Mouse (Mus musculus): Measurements from ENCODE around the gene Rnf167. TPM values are rescaled to one million over a fixed set of nuclear protein-coding genes. Genes with fewer than 3 reads are reported as not detected.

The Rnf167 gene
- polyA plus RNA-seq, 1 experiment from 2014 or later = 114 TPM

DNA sequence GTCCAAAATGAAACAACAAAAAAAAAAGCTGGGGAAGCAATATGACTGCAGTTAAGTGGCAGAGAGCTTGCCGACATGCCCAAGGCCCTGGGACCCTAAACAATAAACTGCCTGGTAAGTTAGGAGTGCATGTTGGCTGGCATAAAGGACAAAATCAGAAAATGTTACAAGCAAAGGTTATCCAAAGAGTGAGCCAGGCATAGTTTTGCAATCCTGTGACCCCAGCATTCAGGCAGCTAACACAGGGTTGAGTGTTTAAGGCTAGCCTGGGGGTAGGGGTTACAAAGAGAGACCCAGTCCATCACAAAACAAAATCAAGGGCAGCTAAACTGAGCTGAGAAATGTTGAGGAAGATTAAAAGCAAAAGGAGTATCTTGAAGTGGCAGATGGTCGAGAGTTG is 52.0 kb downstream of the Rnf167 start:
- Histone ChIP-seq H3K27me3 (replicated peaks; ENCODE audit: control insufficient read depth, insufficient read depth, low read length) (peaks cover 8% of the 10 kb centered on the region; the same call in 1 of the 2 replicates), H3K4me1 (replicated peaks; ENCODE audit: control insufficient read depth, insufficient read depth, low read length) (peaks cover 10% of the 10 kb centered on the region; the same call in 1 of the 2 replicates), H3K4me2 (peak overlapping the region; percentile 93), H3K9me3 (ENCODE audit: control insufficient read depth, low read length) (no peaks in the 10 kb centered on the region), H3K36me3 (ENCODE audit: control insufficient read depth, insufficient read depth, low read length) (no peaks in the 10 kb centered on the region), H3K27ac (ENCODE audit: low read depth, low read length) (no peak overlapping the region), H3K4me3 (ENCODE audit: low read depth, low read length) (no peak overlapping the region), H3K9ac (ENCODE audit: low read depth, low read length) (no peak overlapping the region)
- no peak for ATAC-seq (replicated peaks; ENCODE audit: low FRiP score)
- DNase-seq (ENCODE audit: low spot score) = no peak
- 64% methylated on average over 2 of the region's 2 CpGs for WGBS

DNA sequence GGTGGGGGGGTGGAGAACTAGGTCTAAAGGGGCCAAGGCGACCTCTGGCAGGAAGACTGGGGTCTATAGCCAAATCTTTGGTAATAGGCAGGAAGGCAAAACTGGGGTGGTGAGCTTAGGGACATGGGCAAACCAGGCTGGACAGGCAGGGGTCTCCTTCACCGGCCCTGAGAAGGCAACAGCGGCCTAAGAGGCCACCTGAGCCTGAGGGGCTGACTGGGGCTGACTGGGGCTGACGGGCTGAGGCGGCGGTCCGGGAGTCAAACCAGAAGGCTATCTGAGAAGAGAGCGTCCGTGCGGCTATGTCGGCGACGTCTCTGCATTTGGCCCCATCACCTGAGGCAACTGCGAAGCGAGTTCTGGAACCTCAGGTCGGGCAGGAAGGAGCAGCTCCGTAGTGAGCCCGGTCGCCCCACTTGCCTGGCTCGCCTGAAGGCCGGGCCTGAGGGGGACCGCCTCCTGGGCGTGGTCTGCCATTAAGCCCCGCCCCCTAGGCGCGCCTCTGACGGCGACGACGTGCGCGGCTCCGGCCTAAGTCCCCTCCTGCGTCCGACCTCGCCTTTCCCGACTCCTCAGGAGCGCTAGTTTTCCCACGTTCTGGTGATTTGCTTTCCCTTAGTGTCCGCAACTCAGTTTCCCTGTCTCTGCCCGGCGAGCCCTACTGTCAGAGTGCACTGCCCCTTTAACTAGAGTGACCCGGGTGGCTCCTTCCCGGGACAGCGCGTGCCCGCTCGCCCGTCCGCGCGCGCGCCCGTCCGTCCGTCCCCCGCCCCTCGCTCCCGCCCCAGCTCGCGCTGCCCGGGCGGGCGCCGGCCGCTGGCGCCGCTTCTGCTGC is 52.9 kb downstream of the Rnf167 start, which contains the start of the genes Inca1 and Kif1c:
Gene Inca1 (minus strand): TSS at position 434 of the 835 bp plus-strand sequence.
Gene Kif1c (plus strand): TSS at position 827 of the 835 bp plus-strand sequence.
- H3K4me1 ChIP-seq (replicated peaks; ENCODE audit: control insufficient read depth, insufficient read depth, low read length) = peaks cover 10% of the 10 kb centered on the region; the same call in 1 of the 2 replicates
- DNase-seq (ENCODE audit: low spot score) = peak; percentile 96
- peaks cover 8% of the 10 kb centered on the region; the same call in 1 of the 2 replicates for H3K27me3 ChIP-seq (replicated peaks; ENCODE audit: control insufficient read depth, insufficient read depth, low read length)
- H3K4me2 ChIP-seq = peak within 1 kb of the TSS; percentile 93
- peak within 1 kb of the TSS; percentile 88 for H3K9ac ChIP-seq (ENCODE audit: low read depth, low read length)
- H3K9me3 ChIP-seq (ENCODE audit: control insufficient read depth, low read length) = no peaks in the 10 kb centered on the region
- peaks cover 3% of the 10 kb centered on the region; the same call in 1 of the 2 replicates for H3K36me3 ChIP-seq (ENCODE audit: control insufficient read depth, insufficient read depth, low read length)
- H3K4me3 ChIP-seq (ENCODE audit: low read depth, low read length) = peak within 1 kb of the TSS; percentile 86
- WGBS = 1% methylated on average over 66 of the region's 69 CpGs
- peak within 1 kb of the TSS; percentile 86 for H3K27ac ChIP-seq (ENCODE audit: low read depth, low read length)
- ATAC-seq (replicated peaks; ENCODE audit: low FRiP score) = peak; percentile 94

DNA sequence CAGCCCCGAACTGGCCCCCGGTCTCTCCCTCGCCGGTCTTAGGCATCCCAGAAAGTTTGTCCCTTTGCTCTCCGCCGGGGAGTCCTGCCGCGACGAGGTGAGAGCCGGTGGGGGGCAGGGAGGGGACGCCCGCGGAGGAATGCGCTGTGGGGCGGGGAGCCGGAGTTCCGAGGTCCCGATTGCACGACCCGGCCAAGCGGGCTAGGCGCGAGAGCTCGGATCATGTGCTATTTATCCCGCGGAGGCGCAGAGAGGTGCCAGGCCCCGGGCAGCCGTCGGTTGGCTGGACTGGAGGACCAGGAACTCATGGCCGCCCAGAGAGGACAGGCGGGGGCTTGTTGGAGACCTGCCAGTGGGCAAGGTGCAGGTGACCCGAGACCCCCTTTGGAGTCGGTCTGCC is 53.6 kb downstream of the Rnf167 start:
- Histone ChIP-seq H3K27me3 (replicated peaks; ENCODE audit: control insufficient read depth, insufficient read depth, low read length) (peaks cover 8% of the 10 kb centered on the region; the same call in 1 of the 2 replicates), H3K4me2 (peak overlapping the region; percentile 93), H3K4me1 (replicated peaks; ENCODE audit: control insufficient read depth, insufficient read depth, low read length) (peaks cover 10% of the 10 kb centered on the region; the same call in 1 of the 2 replicates), H3K4me3 (ENCODE audit: low read depth, low read length) (peak overlapping the region; percentile 86), H3K9ac (ENCODE audit: low read depth, low read length) (peak overlapping the region; percentile 88), H3K36me3 (ENCODE audit: control insufficient read depth, insufficient read depth, low read length) (peaks cover 3% of the 10 kb centered on the region; the same call in 1 of the 2 replicates), H3K27ac (ENCODE audit: low read depth, low read length) (peak overlapping the region; percentile 86), H3K9me3 (ENCODE audit: control insufficient read depth, low read length) (no peaks in the 10 kb centered on the region)
- ATAC-seq (replicated peaks; ENCODE audit: low FRiP score) (peak; percentile 28; the same call in 1 of the 2 replicates), DNase-seq (ENCODE audit: low spot score) (peak; percentile 75)
- WGBS = 1% methylated on average over 31 of the region's 34 CpGs

Other genes with a start within 250 kb of the Rnf167 start
- 48.5 and 51.2 TPM in 2 replicates for gene Pelp1, start 237.2 kb upstream of the Rnf167 start, polyA plus RNA-seq (2014; fragmentation: Nextera tagmentation; extraction: Ambion mirVana)
- 31.5 and 35.9 TPM in 2 replicates for gene Arrb2, start 214.6 kb upstream of the Rnf167 start, polyA plus RNA-seq (2014; fragmentation: Nextera tagmentation; extraction: Ambion mirVana)
- gene Med11, start 195.3 kb upstream of the Rnf167 start, polyA plus RNA-seq (2014; fragmentation: Nextera tagmentation; extraction: Ambion mirVana) = 33.8 and 36.2 TPM in 2 replicates
- 0.19 and 0.58 TPM in 2 replicates for gene Zmynd15, start 187.8 kb upstream of the Rnf167 start, polyA plus RNA-seq (2014; fragmentation: Nextera tagmentation; extraction: Ambion mirVana)
- 0.91 and 1.6 TPM in 2 replicates for gene Cxcl16, start 187.3 kb upstream of the Rnf167 start, polyA plus RNA-seq (2014; fragmentation: Nextera tagmentation; extraction: Ambion mirVana)
- 5.5 TPM in 2 replicates for gene Tm4sf5, start 142.0 kb upstream of the Rnf167 start, polyA plus RNA-seq (2014; fragmentation: Nextera tagmentation; extraction: Ambion mirVana)
- 0.39 and 0.80 TPM in 2 replicates for gene Vmo1, start 132.6 kb upstream of the Rnf167 start, polyA plus RNA-seq (2014; fragmentation: Nextera tagmentation; extraction: Ambion mirVana)
- gene Gltpd2, start 128.0 kb upstream of the Rnf167 start, polyA plus RNA-seq (2014; fragmentation: Nextera tagmentation; extraction: Ambion mirVana) = 20.2 and 20.5 TPM in 2 replicates
- gene Psmb6, start 121.9 kb upstream of the Rnf167 start, polyA plus RNA-seq (2014; fragmentation: Nextera tagmentation; extraction: Ambion mirVana) = 619 and 649 TPM in 2 replicates
- not detected in 2 replicates for gene Gm40193, start 114.3 kb upstream of the Rnf167 start, polyA plus RNA-seq (2014; fragmentation: Nextera tagmentation; extraction: Ambion mirVana)
- gene Pld2, start 107.2 kb upstream of the Rnf167 start, polyA plus RNA-seq (2014; fragmentation: Nextera tagmentation; extraction: Ambion mirVana) = 2.7 and 3.4 TPM in 2 replicates
- 15.6 and 16.0 TPM in 2 replicates for gene Mink1, start 84.4 kb upstream of the Rnf167 start, polyA plus RNA-seq (2014; fragmentation: Nextera tagmentation; extraction: Ambion mirVana)
- gene 4930544D05Rik, start 31.4 kb upstream of the Rnf167 start, polyA plus RNA-seq (2014; fragmentation: Nextera tagmentation; extraction: Ambion mirVana) = not detected in 2 replicates
- not detected in 2 replicates for gene Chrne, start 28.0 kb upstream of the Rnf167 start, polyA plus RNA-seq (2014; fragmentation: Nextera tagmentation; extraction: Ambion mirVana)
- 15.3 and 16.4 TPM in 2 replicates for gene Gp1ba, start 8.1 kb upstream of the Rnf167 start, polyA plus RNA-seq (2014; fragmentation: Nextera tagmentation; extraction: Ambion mirVana)
- 115 and 126 TPM in 2 replicates for gene Slc25a11, start 244 bp downstream of the Rnf167 start, polyA plus RNA-seq (2014; fragmentation: Nextera tagmentation; extraction: Ambion mirVana)
- 2,285 and 2,367 TPM in 2 replicates for gene Pfn1, start 7.4 kb downstream of the Rnf167 start, polyA plus RNA-seq (2014; fragmentation: Nextera tagmentation; extraction: Ambion mirVana)
- gene Eno3, start 10.0 kb downstream of the Rnf167 start, polyA plus RNA-seq (2014; fragmentation: Nextera tagmentation; extraction: Ambion mirVana) = 19.8 and 20.1 TPM in 2 replicates
- 132 and 146 TPM in 2 replicates for gene Spag7, start 22.2 kb downstream of the Rnf167 start, polyA plus RNA-seq (2014; fragmentation: Nextera tagmentation; extraction: Ambion mirVana)
- 10.4 and 13.1 TPM in 2 replicates for gene Camta2, start 40.9 kb downstream of the Rnf167 start, polyA plus RNA-seq (2014; fragmentation: Nextera tagmentation; extraction: Ambion mirVana)
- gene Inca1, start 52.9 kb downstream of the Rnf167 start, polyA plus RNA-seq (2014; fragmentation: Nextera tagmentation; extraction: Ambion mirVana) = 0.96 and 1.1 TPM in 2 replicates
- gene Kif1c, start 53.3 kb downstream of the Rnf167 start, polyA plus RNA-seq (2014; fragmentation: Nextera tagmentation; extraction: Ambion mirVana) = 3.1 and 3.8 TPM in 2 replicates
- gene Zfp3, start 117.0 kb downstream of the Rnf167 start, polyA plus RNA-seq (2014; fragmentation: Nextera tagmentation; extraction: Ambion mirVana) = 3.3 and 4.0 TPM in 2 replicates
- gene Scimp, start 165.4 kb downstream of the Rnf167 start, polyA plus RNA-seq (2014; fragmentation: Nextera tagmentation; extraction: Ambion mirVana) = 0.30 and 0.82 TPM in 2 replicates
- gene Rabep1, start 197.5 kb downstream of the Rnf167 start, polyA plus RNA-seq (2014; fragmentation: Nextera tagmentation; extraction: Ambion mirVana) = 25.7 and 28.9 TPM in 2 replicates

Measured in liver, embryonic 11.5 days (tissue).